Mouse (Mus musculus): ENCODE results near the gene Sacs.

The Sacs gene

GRCm38 (mm10) chr14:61137994-61138726 is at the start of gene Sacs:
TSS of gene Sacs (plus strand) at chr14:61138457.
- TF ChIP-seq CTCF (conservative IDR thresholded peaks at IDR 0.05; ENCODE audit: low read length) (peak; percentile 2; the same call in 1 of the 2 replicates), POU5F1 (IDR thresholded peaks at IDR 0.05; ENCODE audit: borderline replicate concordance, low read length) (no peak), NANOG (IDR thresholded peaks at IDR 0.05; ENCODE audit: borderline replicate concordance, low read length) (no peak)
- peaks cover 64% of the 10 kb centered on the region for H3K4me1 ChIP-seq (replicated peaks; ENCODE audit: low read depth, low read length)
- H3K27me3 ChIP-seq (ENCODE audit: insufficient read depth, low read length), result peaks cover 12% of the 10 kb centered on the region; the same call in 1 of the 2 replicates
- no peaks in the 10 kb centered on the region for H3K36me3 ChIP-seq (ENCODE audit: insufficient read depth, low read length)
- peak within 1 kb of the TSS; percentile 72 for H3K4me3 ChIP-seq (replicated peaks; ENCODE audit: low read length)
- H3K9me3 ChIP-seq (ENCODE audit: low read length), result no peaks in the 10 kb centered on the region

DNA sequence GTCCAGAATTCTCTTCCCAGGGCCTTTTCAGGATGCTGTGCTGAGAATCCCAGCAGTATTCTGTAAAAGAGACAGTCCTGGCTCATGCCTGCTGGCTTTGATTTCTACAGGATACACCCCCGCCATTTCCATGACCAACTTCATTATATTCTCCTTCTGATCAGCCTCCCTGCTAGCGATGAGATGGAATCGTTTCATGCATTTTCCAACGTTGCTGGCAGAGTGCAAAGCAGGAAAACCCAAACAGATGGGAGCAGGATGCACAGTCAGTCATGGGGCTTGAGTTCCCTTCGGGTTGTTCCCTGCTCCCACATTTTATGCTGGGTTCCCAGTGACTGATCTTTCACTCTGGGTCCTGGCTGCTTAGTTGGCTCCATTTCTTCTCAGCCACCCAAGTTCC is 47.3 kb upstream of the Sacs start:
- Histone ChIP-seq H3K27me3 (ENCODE audit: insufficient read depth, low read length) (no peaks in the 10 kb centered on the region), H3K9me3 (ENCODE audit: low read length) (no peaks in the 10 kb centered on the region), H3K4me3 (replicated peaks; ENCODE audit: low read length) (no peak overlapping the region), H3K36me3 (ENCODE audit: insufficient read depth, low read length) (no peaks in the 10 kb centered on the region), H3K4me1 (replicated peaks; ENCODE audit: low read depth, low read length) (no peaks in the 10 kb centered on the region)
- TF ChIP-seq POU5F1 (IDR thresholded peaks at IDR 0.05; ENCODE audit: borderline replicate concordance, low read length) (no peak), NANOG (IDR thresholded peaks at IDR 0.05; ENCODE audit: borderline replicate concordance, low read length) (no peak), CTCF (conservative IDR thresholded peaks at IDR 0.05; ENCODE audit: low read length) (no peak)

DNA sequence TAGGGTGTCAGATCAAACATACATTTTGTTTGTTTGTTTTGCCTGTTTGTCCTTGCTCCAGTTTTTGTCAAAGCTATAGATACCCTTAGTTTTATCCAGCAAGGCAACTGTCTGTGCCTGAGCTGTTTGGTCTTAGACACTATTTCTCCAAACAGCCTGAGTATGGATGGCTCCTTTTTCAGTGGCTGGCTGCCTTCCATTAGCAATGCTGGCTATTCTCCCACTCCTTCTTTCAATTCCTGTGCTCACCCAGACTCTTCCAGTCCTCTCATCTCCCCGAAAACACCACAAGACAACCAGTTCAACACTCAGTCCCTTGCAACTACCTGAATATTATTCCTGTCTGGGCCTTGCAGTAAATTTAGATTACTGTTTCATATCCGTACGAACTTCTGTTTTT is 46.2 kb upstream of the Sacs start:
- no peaks in the 10 kb centered on the region for H3K4me1 ChIP-seq (replicated peaks; ENCODE audit: low read depth, low read length)
- no peaks in the 10 kb centered on the region for H3K36me3 ChIP-seq (ENCODE audit: insufficient read depth, low read length)
- H3K4me3 ChIP-seq (replicated peaks; ENCODE audit: low read length), result no peak overlapping the region
- TF ChIP-seq POU5F1 (IDR thresholded peaks at IDR 0.05; ENCODE audit: borderline replicate concordance, low read length) (no peak), CTCF (conservative IDR thresholded peaks at IDR 0.05; ENCODE audit: low read length) (no peak), NANOG (IDR thresholded peaks at IDR 0.05; ENCODE audit: borderline replicate concordance, low read length) (no peak)
- no peaks in the 10 kb centered on the region for H3K27me3 ChIP-seq (ENCODE audit: insufficient read depth, low read length)
- H3K9me3 ChIP-seq (ENCODE audit: low read length), result no peaks in the 10 kb centered on the region

DNA sequence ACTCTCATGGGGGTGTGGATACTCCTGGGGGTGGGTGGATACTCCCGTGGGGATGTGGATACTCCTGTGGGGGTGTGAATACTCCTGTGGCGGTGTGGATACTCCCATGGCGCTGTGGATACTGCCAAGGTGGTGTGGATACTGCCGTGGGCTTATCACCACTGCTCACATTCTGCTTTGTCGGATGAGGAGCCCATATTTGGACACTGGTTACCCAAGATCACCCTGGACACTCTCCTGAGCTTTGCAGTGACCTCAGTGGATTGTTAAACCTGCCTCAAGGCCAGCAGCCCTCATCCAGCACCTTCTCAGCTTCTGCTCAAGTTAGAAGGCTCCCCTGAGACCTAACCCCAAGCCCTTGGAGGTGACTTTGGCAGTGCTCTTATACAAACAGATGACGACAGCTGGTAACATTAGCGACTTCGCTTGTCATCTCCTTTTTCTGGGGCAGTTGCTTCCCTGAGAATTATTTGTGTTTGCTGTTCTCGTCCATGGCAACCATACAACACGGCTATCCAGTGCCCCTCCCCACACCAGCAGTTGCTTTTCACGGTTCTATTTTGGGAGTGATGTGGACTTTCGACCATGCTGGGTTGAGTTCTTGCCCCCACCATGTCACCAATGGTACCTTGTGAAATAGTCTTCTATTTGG is 40.2 kb upstream of the Sacs start:
- no peak overlapping the region for H3K4me3 ChIP-seq (replicated peaks; ENCODE audit: low read length)
- TF ChIP-seq NANOG (IDR thresholded peaks at IDR 0.05; ENCODE audit: borderline replicate concordance, low read length), result no peak
- TF ChIP-seq CTCF (conservative IDR thresholded peaks at IDR 0.05; ENCODE audit: low read length), result no peak
- no peak for TF ChIP-seq POU5F1 (IDR thresholded peaks at IDR 0.05; ENCODE audit: borderline replicate concordance, low read length)
- H3K9me3 ChIP-seq (ENCODE audit: low read length), result no peaks in the 10 kb centered on the region
- no peaks in the 10 kb centered on the region for H3K4me1 ChIP-seq (replicated peaks; ENCODE audit: low read depth, low read length)
- peaks cover 7% of the 10 kb centered on the region; the same call in 1 of the 2 replicates for H3K27me3 ChIP-seq (ENCODE audit: insufficient read depth, low read length)
- H3K36me3 ChIP-seq (ENCODE audit: insufficient read depth, low read length), result no peaks in the 10 kb centered on the region

GRCm38 (mm10) chr14:61100736-61101135 is 37.5 kb upstream of the Sacs start:
- H3K4me1 ChIP-seq (replicated peaks; ENCODE audit: low read depth, low read length), result no peaks in the 10 kb centered on the region
- TF ChIP-seq POU5F1 (IDR thresholded peaks at IDR 0.05; ENCODE audit: borderline replicate concordance, low read length) (no peak), NANOG (IDR thresholded peaks at IDR 0.05; ENCODE audit: borderline replicate concordance, low read length) (no peak), CTCF (conservative IDR thresholded peaks at IDR 0.05; ENCODE audit: low read length) (no peak)
- no peaks in the 10 kb centered on the region for H3K9me3 ChIP-seq (ENCODE audit: low read length)
- no peaks in the 10 kb centered on the region for H3K36me3 ChIP-seq (ENCODE audit: insufficient read depth, low read length)
- H3K27me3 ChIP-seq (ENCODE audit: insufficient read depth, low read length), result peaks cover 10% of the 10 kb centered on the region; the same call in 1 of the 2 replicates
- H3K4me3 ChIP-seq (replicated peaks; ENCODE audit: low read length), result no peak overlapping the region

DNA sequence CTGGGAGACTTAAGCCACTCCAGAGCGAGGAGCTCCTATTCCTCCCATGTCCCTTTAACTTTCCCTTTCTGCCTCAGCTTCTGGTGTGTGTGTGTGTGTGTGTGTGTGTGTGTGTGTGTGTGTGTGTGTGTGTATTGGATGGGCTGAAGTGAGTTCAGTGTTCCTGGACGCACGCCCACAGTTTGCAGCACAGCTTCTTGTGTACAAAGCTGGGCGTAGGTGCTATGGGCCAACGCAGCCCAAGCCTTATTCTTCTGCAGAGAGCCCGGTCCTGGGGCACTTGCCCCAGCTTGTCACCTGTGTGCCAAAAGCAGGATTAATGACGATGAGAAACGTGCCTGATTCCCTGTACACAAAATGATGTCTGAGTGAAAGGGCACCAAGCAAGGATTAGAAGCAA is 31.9 kb upstream of the Sacs start:
- H3K36me3 ChIP-seq (ENCODE audit: insufficient read depth, low read length), result no peaks in the 10 kb centered on the region
- TF ChIP-seq NANOG (IDR thresholded peaks at IDR 0.05; ENCODE audit: borderline replicate concordance, low read length) (no peak), CTCF (conservative IDR thresholded peaks at IDR 0.05; ENCODE audit: low read length) (no peak), POU5F1 (IDR thresholded peaks at IDR 0.05; ENCODE audit: borderline replicate concordance, low read length) (no peak)
- no peak overlapping the region for H3K4me3 ChIP-seq (replicated peaks; ENCODE audit: low read length)
- peaks cover 8% of the 10 kb centered on the region; the same call in 1 of the 2 replicates for H3K27me3 ChIP-seq (ENCODE audit: insufficient read depth, low read length)
- no peaks in the 10 kb centered on the region for H3K9me3 ChIP-seq (ENCODE audit: low read length)
- H3K4me1 ChIP-seq (replicated peaks; ENCODE audit: low read depth, low read length), result no peaks in the 10 kb centered on the region

GRCm38 (mm10) chr14:61108625-61109024 is 29.6 kb upstream of the Sacs start:
- TF ChIP-seq POU5F1 (IDR thresholded peaks at IDR 0.05; ENCODE audit: borderline replicate concordance, low read length), result no peak
- no peak for TF ChIP-seq CTCF (conservative IDR thresholded peaks at IDR 0.05; ENCODE audit: low read length)
- TF ChIP-seq NANOG (IDR thresholded peaks at IDR 0.05; ENCODE audit: borderline replicate concordance, low read length), result no peak
- no peak overlapping the region for H3K4me3 ChIP-seq (replicated peaks; ENCODE audit: low read length)
- no peaks in the 10 kb centered on the region for H3K9me3 ChIP-seq (ENCODE audit: low read length)
- no peaks in the 10 kb centered on the region for H3K36me3 ChIP-seq (ENCODE audit: insufficient read depth, low read length)
- no peaks in the 10 kb centered on the region for H3K4me1 ChIP-seq (replicated peaks; ENCODE audit: low read depth, low read length)
- peaks cover 9% of the 10 kb centered on the region; the same call in 1 of the 2 replicates for H3K27me3 ChIP-seq (ENCODE audit: insufficient read depth, low read length)

DNA sequence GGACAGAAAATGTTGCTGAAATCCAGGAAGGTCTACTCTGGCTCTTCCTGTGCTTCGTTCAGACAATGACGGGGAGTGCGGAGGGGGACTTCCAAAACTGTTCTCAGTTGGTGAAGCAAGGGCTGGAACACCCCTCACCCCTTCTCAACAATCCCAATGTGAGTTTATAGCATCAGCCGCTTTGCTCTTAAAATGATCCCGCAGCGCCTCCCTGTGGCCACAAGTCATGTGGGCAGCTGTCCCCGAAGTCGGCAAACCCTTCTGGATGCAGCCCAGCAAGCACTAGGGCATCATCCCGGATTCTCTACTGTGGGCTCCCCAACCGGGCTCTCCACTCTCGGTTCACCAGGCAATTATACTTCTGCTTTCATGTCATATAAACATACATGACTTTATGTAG is 25.9 kb upstream of the Sacs start:
- no peak overlapping the region for H3K4me3 ChIP-seq (replicated peaks; ENCODE audit: low read length)
- H3K36me3 ChIP-seq (ENCODE audit: insufficient read depth, low read length), result no peaks in the 10 kb centered on the region
- no peaks in the 10 kb centered on the region for H3K9me3 ChIP-seq (ENCODE audit: low read length)
- H3K27me3 ChIP-seq (ENCODE audit: insufficient read depth, low read length), result peaks cover 6% of the 10 kb centered on the region; the same call in 1 of the 2 replicates
- TF ChIP-seq NANOG (IDR thresholded peaks at IDR 0.05; ENCODE audit: borderline replicate concordance, low read length), result no peak
- TF ChIP-seq POU5F1 (IDR thresholded peaks at IDR 0.05; ENCODE audit: borderline replicate concordance, low read length), result no peak
- peak; percentile 59 for TF ChIP-seq CTCF (conservative IDR thresholded peaks at IDR 0.05; ENCODE audit: low read length)
- no peaks in the 10 kb centered on the region for H3K4me1 ChIP-seq (replicated peaks; ENCODE audit: low read depth, low read length)
